Mouse (Mus musculus): ENCODE measurements around the gene L3hypdh.

DNA sequence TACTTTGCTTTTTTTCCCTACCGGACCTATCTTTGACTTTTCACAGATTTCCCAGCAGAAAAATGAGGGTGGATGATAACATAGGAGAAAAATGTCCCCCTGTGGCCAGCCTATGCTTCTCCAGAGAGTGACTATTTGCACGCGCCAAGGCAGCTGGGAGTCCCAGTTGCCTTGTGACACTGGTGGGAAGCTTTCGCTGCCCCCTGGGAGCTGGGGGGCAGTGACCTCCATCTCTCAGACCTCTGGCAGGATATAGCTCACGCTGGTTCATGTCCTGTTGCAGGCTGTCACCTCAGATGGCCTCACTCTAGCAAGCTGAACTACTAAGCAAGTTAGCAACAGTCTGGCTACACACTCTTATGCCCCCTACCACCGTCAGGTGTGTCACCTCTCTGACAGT, 53.4 kb downstream of the L3hypdh start:
- TF ChIP-seq CTCF (IDR thresholded peaks at IDR 0.05; ENCODE audit: low read depth, low read length): no peak
- no peak for TF ChIP-seq POLR2A (IDR thresholded peaks at IDR 0.05; ENCODE audit: insufficient read depth, low read length)

All from ES-Bruce4 (cell line).